Mouse (Mus musculus) cerebral cortex, adult 2 months (tissue): ENCODE measurements around the gene Gnat1.

Experiments used
- WGBS: fragments of 180-500 bp; shearing (Covaris S2); methylation state at CpG from one replicate; pipeline ENCODE4 v1.1.7; 2018; 5-methylcytosine and 5-hydroxymethylcytosine counted together

Gene Gnat1

DNA sequence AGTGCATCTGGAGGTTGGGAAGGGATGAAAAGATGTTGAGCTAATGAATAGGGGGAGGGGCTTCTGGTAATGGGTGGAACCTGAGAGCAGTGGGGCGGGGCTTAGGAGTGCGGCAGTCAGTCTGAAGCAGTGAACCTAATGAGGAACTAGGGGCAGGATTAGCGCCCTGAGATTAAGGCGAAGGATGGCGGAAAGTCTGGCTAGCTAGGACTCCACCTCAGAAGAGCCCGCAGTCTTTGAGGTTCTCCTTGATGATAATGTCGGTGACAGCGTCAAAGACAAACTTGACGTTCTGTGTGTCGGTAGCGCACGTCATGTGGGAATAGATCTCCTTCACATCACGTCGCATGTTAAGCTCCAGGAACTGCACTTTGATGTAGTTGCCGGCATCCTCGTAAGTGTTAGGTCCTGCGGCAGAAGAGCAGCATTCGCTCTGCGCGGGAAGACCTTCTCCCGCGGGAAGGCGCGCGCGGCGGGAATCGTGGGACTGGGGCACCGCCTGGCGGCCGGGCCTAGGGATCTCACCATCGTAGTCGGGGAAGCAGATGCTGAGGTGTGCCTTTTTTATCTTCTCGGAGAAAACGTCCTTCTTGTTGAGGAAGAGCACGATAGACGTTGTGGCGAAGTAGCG, 3.7 kb downstream of the Gnat1 start:
- WGBS = 2% methylated on average over 39 of the region's 39 CpGs

DNA sequence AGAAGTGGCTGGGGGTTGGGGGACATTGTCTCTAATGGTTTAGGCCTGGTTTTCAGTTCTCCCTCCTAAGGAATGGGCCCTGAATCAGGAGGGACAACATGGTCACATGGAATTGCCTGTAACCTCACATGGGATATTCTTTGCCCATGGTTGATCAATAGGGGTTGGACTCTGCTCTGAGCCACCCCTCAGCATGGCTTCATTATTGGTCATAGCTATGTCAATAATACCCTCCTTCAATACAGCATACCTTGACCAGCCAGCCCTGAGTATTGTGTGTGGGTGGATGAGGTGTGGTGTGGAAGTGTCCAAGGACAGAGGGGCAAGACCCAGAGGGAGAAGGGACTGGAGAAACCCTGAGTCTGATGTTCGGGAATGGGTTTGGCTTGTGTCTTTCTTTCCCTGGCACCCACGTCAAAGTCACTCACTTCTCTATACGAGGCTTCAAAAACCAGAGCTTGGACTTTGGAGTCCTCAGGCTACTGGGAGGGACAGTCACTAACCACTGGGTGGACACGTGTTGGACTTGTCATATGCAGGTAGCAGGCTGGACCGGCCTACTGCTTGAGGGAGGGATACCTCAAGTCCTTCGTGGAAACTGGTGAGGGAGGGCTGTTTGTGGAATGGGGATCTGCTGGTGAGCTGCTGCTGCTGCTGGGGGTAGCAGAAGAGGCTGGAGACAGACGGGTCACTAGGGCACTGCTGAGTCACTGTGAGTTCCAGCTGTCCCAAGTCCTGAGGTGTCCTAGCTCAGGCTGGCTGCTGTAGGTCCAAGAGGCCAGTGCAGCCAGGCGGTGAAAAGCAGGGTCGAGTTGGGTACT, 4.7 kb downstream of the Gnat1 start:
- 86% methylated on average over 9 of the region's 9 CpGs for WGBS

DNA sequence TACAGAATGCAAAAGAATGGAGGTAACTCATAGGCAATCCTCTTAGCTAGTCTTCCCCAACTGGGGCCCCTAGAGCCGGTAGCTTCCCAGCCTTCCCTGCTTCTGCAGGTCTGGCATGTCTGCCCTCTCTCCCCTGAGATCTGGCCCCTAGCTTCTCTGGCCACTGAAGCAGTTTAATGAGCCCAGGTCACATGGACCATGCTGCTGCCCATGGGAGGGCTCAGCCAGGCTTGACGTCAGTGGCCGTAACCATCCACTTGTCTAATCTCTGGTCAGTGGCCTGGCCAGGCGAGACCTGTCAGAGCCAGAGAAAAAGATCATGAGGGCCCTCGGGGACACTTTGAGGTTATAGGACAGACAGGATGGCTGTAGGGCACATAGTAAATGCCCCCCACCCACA, 9.3 kb downstream of the Gnat1 start:
- 88% methylated on average over 5 of the region's 5 CpGs for WGBS

DNA sequence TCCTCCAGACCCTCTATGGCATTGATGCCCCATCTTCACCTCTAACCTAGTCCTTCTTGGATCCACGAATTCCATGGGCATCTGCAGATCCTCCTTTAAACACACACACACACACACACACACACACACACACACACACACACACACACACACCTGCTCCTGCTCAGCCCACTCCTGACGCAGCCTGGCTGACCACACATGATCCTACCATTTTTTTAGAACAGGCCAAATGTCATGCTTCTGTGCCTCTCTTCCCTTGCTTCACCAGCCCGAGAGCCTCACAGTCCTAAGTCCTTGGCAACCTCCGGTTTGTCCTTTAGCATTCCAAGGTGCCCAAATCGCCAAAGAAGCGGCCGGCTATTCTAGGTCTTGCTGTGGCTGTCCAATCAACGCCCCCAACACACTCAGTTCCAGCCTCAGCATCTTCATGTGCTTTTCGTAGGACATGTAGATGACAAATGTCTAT, 10.0 kb downstream of the Gnat1 start, which contains the start of gene Slc38a3:
TSS of gene Slc38a3 (minus strand) at position 51 of the 466 bp plus-strand sequence.
- 96% methylated on average over 9 of the region's 9 CpGs for WGBS

DNA sequence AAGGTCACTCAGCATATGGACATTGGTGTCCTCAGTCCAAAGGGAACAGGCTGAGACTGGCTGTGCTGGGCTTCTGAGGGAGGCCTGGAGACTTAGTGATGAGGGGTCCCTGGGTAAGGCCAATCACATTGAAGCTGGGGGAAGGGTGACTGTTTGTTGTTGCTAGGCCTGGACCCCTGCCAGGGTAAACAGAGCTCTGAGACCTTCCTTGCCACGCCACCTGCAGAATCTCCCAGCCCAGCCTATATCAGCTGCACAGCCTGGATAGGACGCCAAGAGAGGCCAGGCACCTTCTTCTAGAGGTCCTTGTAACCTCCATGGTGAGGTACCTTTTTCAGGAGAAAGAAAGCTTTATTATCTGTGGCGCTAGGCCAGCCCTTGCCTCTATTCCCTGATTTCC, 10.6 kb downstream of the Gnat1 start:
- 94% methylated on average over 3 of the region's 3 CpGs for whole genome bisulfite sequencing

DNA sequence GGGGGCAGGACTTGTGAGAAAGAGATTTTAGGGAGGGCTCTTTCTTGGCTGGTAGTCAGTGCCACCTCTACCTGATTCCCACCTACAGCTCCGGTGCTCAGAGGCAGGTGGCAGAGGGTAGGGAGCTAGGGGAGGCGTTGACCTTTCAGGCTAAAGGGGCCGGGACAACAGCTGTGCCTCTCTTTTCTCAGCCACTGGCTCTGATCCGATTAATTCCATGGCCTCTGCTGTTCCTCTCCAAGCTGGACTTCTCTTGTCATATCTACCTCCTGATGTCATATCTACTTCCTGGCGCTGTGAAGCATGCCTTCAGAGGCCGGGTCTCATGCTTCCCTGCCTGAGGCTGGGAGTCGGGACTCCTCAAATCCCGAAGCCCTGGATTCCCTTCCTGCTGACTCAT, 11.5 kb downstream of the Gnat1 start:
- 63% methylated on average over 8 of the region's 8 CpGs for WGBS

DNA sequence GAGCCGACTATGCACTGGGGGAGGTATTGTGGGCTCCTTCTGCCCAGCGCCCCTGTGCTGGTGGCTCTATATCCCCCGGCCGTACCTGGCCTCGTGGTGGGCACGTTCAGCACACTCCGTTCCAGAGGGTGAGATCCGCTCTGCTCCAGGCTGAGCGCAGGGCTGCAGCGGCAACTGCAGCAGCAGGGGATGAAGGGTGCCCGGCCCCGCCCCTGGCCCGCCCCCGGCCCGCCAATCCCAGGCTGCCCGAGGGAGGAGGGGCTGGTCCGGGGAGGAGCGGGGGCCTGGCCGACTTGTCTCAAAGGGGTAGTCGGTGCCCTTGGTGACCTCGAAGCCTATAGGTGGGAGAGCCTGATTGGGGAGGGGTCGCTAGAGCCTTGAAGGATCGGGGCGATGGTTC, 12.3 kb downstream of the Gnat1 start:
- WGBS = under 1% methylated on average over 24 of the region's 24 CpGs

DNA sequence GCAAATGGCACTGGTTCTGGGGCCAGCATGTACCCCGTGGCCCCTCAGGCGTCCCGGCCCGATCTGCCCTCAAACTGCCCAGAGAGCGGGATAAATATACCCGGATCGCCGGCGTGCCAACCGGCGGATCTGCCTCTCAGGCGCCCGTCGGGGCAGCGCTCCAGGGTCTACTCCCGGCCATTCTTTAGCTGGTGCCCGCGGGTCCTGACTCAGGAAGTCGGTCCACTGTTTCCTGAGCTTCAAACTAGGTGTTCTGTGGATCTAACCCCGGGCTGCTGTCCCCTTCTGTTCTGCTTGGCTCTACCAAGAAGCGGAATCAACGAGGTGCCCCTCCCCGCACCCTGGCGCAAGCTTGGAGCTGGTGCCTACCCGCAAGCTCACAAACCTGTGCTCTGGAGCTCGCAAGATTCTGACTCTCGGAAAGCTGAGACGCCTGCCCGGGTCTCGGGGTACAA, 12.7 kb downstream of the Gnat1 start:
- 1% methylated on average over 30 of the region's 30 CpGs for WGBS

DNA sequence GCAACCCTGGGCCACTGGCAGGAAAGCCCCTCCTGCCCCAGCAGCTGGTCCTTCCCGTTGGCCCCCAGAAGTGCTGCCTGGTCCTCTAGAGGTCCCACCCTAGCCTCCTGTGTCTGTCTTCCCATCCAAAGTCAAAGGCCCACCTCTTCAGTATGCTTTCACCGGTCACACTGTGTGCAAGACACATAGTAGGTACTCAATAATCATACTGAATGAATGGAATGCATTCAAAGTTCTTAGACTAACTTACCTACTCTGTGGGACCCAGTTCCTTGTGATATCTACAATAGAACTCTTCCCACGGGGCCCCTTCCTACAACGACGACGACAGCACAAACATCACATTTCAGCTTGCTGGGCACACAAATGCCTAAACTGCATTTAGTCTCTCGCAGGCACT, 14.2 kb downstream of the Gnat1 start:
- whole genome bisulfite sequencing = 68% methylated on average over 7 of the region's 7 CpGs

DNA sequence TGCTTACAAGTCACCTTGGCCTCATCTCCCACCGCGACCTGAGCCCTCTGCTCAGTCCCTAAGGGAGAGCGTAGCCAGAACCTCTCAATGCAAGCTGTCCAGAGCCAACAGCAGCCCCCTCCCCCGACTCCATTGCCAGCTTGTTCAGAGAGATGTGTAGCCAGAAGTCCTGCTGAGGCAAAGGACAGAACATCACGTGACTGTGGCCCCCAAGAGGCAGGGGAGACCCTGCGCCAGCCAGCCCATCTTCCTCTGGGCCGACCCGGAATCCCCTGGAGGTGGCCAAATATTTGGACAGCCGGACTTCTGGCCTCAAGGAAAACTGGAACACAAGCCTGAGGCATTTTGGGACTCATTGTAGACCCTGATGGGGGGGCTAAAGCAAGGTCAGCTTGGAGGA, 16.0 kb downstream of the Gnat1 start:
- WGBS = 62% methylated on average over 9 of the region's 9 CpGs

DNA sequence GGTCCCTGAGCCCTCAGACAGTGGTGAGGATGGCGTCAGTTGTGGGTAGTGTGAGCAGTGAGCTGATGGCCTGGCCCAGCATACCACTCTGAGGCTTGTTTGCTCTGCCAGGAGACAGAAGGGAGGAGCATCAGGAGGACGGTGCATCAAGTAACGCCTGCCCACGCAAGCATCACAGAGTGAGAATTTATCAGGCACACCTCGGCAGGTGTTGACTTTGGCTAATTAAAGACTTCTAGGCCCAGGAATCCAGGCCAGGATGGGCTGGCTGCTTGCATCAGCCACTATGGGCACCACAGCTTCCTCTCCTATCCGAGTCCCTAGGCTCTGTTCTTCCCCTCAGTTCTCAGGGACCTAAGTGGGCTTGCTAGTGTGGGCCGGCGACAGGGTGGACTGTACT, 17.2 kb downstream of the Gnat1 start:
- 66% methylated on average over 8 of the region's 8 CpGs for WGBS

DNA sequence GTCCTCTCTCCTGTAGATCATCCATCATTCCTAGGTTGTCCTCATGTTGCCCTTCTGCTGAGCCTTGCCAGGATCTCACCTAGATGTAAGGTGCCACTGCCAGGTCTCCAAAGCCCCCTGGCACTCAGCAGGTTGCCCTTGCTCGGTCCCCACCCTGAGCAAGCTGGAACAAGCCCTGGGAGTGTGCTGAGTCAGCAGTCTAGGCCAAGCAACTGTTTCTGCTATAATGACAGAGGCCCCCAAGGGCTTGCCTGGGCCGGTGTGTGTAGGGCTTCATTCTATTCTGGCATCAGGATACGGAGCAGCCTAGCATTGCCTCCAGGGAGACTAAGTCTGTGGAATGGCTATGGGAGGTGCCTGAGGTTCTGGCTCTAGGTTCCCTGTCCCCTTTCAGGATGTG, 18.7 kb downstream of the Gnat1 start:
- WGBS = 63% methylated on average over 3 of the region's 3 CpGs

DNA sequence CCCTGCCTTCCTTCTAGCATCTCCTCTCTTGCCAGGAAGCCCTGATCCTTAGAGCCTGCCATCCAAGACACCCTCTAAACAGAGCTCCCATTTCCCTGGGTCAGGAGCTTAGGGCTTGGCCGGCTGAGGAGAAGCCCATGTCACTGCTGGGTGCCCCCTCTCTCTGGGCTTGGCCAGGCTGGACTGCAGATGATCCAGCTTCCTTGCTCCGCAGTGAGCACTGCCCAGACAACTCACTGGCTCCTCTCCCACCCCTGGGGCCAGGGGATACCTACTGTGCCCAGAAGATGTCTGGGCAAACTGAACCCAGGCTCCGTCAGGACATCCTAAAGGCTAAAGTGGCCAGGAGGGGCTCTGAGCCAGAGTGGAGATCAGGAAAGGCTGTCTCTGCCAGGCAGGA, 19.6 kb downstream of the Gnat1 start:
- WGBS = 67% methylated on average over 3 of the region's 3 CpGs

DNA sequence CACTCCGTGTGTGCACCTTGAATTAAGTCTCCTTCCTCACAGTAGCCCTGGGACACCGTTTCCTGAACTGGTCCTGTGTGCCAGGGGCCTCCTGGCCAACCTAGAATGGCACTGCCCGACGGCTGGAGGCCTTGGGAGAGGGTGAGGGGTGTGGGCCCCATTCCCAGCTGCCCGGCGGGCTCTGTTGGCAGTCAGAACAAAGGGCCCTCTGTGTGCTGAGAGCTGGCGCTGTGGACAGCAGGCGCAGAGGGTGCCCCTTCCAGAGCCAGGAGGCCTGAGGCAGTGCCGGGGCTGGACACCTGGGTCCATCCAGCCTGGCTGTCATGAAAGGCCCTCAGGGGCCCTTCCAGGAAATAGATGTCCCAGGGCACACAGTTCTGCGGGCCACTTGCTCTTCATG, 20.0 kb downstream of the Gnat1 start:
- WGBS = 68% methylated on average over 10 of the region's 10 CpGs

DNA sequence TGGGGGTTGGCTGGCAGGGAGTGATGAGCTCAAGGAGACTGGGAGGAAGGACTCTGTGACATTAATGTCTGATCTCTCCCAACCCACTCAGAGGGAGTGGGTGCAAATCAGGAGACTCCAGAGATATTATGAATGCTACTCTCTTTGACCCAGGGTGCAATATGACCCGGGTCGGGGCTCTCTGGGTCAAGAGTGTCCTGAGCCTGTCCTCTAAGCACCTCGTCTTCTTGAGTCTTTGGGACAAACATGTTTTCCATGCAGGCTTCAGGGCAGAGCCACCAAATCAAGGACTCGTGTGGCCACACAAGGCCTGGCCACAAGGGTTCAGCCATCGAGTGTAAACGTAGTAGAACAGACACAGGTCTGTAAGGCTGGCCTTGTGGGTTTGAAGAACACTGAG, 21.4 kb downstream of the Gnat1 start:
- WGBS = 93% methylated on average over 6 of the region's 6 CpGs

DNA sequence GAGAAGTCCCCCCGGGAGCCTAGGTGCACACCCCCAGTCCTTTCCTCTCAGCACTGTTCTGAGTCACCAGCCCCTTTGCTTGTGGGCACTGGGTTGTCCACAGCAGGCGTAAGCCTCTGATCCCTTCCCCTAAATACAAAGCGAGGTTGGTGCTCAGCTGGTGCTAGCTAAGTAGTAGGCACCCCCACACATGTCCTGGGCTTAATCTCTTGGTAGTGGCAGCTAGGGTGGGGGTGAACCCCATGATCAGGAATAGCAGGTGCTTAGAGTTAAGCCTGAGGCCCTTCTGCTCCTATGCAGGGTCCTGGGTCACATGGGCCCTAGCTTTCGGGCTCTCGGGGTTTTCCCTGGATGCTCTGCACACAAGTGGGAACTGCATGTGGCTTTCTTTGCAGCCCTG, 22.4 kb downstream of the Gnat1 start:
- 84% methylated on average over 5 of the region's 5 CpGs for WGBS

DNA sequence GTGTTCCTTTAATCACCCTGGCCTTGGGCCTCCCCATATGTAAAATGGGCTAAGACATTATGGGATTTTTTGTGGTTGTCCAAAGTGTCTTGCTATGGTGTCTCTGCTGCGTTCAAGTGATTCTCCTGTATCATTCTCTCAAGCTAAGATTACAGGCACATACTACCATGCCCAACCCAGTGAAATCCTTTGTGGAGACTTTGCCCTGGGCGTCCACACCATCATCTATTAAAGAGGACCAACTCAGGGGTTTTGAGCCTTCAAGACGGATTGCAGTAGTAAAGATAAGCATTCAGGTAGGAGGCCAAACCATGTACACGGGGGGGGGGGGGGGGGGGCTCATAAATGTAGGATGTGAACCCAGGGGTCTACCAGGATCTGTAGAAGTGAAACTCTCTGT, 24.9 kb downstream of the Gnat1 start:
- WGBS = 89% methylated on average over 4 of the region's 4 CpGs

DNA sequence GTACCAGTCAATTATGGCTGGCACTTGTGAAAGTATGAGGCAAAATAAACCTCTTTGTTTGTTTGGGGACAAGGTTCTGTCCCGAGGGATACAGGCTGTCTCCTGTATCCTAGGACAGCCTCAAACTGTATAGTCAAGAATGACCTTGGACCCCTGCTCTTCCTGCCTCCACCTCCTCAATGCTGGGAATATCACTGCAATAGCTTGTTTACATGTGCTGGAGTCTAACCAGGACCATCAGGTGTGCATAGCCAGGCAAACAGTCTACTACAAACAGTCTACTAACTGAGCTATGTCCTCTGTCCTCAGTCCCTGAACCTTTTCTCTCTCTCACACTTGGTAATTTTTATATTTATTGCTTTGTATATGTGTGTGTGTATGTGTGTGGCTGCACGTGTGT, 26.0 kb downstream of the Gnat1 start:
- WGBS = 73% methylated on average over 2 of the region's 2 CpGs

DNA sequence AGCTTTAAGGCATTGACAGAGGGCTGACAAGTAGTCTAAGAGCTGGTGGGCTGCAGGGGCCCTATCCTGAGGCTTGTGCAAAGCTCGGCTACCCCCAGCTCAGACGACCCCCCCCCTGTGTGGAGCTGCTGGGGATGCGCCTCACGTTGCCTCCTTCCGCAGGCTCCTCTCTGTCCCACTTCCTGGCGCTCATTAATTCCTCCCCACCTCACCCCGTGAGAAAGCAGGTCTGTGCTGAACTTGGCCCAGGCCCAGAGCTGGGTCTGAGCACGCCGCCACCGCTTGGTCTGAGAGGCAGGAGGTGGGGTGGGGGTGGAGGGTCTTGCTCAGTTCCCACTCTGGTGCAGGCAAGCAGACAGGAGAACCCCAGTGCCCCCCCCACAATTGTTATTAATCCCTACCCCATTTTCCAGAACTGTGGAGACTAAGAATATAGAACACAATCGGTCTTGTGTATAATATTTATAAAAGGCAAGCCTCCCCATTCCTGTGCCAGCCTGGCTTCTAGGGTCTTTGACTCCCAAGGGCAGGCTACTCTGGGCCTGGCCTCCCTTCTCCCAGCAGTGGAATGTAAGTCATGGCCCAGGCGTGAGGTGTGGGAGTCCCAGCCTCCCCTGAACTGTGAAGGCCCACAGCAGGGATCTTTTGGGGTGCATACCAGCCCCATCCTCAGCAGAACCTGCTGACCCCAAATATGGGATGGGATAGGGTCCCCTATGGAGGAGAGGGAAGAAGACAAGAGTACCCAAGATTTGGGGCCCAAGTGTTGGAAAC, 28.6 kb downstream of the Gnat1 start:
- 37% methylated on average over 12 of the region's 12 CpGs for whole genome bisulfite sequencing

DNA sequence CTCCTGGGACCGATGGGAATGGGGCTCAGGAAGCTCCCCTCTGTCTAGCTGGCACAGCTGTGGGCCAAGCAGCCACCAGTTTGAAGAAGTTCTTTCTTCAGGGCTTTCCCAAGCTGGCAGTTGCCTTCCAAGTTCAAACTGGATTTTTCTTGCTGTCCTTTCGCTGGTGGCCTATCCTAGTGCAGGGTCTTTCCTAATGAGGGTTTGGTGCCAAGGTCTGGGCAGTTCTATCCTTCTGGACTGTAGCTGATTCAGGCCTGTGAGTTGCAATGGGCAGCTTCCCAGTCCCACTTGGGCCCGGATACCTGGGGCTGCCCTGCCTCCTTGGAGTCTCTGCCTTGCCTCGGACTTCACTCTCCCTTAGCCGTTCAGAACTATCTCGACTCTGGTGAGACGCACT, 29.3 kb downstream of the Gnat1 start:
- WGBS = 54% methylated on average over 7 of the region's 7 CpGs

DNA sequence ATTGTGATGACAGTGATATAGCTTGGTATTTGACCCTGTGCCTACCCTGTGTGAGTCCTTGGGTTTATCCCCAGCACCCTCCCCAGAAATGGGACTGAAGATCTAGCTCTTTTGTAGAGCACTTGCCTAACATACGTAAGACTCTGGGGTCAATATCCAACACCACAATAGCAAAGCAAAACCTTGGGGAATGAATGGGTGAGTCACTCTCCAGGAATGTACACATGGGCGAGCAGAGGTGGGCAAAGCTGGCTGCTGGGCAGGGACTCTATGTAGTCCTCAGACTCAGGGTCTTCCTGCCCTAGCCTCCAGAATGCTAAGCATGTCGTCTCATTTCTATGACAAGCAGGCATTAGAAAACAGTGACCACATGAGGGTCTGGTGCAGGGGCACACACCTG, 30.7 kb downstream of the Gnat1 start:
- 75% methylated on average over 3 of the region's 3 CpGs for WGBS

DNA sequence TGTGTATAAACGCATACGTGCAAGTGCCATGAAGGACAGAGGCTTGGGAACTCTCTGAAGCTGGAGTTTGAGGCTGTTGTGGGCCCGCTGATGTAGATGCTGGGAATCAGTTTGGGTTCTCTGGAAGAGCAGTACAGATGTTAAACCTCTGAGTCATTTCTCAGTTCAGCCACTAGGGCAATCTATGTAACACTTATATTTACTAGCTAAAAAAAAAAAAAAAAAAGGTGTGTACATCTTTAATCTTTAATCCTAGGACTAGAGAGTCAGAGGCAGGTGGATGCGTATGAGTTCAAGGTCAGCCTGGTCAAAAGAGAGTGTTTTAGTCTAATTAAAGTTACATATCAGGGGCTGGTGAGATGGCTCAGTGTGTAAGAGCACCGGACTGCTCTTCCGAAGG, 32.5 kb downstream of the Gnat1 start:
- 89% methylated on average over 6 of the region's 6 CpGs for WGBS

DNA sequence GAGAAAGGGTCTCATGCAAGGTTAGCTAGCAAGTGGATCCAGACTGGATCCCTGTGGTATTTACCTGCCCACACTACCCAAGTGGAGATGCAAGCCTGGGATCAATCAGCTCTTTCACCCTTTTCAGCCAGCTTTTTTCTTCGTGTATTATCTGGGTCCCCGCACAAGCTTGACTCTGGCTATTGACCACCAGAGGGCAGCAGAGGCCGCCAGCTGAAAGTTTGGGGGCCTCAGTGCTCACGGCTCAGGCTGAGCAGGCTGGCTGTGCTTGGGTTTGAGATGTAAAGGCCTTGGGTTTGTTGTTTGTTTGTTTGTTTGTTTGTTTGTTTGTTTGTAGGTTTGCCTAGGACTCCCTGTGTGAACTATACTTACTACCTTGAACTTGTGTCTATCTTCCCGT, 33.9 kb downstream of the Gnat1 start:
- WGBS = 16% methylated on average over 5 of the region's 5 CpGs
